Mouse (Mus musculus) liver (tissue): ENCODE measurements at regions not wholly inside any gene's neighbourhood (a gene's known extent, or its start where the extent isn't known, plus 50 kb on each side); places are given as distances from the start of the nearest gene placed in this dataset.

Experiments
- DNase-seq: peaks from one replicate; pipeline ENCODE4 v3.0.0-alpha.2; 2020; ENCODE audit warnings: mixed read lengths

- DNase-seq: peak; percentile 58
Observed at GRCm38 (mm10) chr9:31971801-31972628, 58.8 kb upstream of the Barx2 start.

DNA sequence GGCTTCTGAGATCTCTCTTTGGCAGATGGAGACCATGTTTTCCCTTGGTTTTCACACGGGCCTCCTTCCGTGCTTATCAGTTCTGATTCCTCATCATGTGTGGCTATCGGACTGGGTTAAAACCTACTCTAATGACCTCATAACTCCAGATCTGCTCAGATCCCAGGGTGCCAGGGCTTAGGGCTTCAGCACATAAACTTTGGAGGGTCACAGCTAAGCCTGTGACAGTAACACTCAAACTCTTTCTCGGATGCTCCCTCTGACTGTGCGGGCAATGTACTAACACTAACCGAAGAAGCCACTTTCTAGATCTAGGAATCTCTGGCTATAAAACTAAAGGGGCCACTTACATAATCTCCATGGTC lies 59.3 kb upstream of the Barx2 start:
- no peak for DNase-seq

GRCm38 (mm10) chr9:31976191-31976590 lies 62.9 kb upstream of the Barx2 start:
- DNase-seq: no peak

- DNase-seq: no peak
Observed at GRCm38 (mm10) chr9:31978071-31978470, 64.8 kb upstream of the Barx2 start.

- no peak for DNase-seq
Observed at GRCm38 (mm10) chr9:31979211-31979610, 65.9 kb upstream of the Barx2 start.

DNA sequence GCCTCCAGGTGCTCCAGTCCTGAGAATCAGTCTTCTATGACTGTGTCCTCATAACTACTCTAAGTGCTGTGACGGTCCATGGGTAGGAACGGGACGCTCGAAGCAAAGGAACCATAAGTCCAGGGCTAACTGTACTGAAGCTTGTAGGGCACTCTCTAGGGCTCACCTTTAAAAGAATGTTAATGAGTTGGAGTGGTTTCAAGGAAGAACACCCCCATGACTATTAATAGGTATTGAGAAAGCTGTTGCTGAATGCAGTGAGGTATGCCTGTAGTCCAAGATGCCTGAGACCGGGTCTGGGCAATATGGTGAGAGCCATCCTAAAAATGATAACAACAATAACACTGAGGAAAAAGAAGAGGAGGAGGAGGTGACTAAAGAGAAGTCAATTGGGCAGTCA lies 67.2 kb upstream of the Barx2 start:
- no peak for DNase-seq

DNA sequence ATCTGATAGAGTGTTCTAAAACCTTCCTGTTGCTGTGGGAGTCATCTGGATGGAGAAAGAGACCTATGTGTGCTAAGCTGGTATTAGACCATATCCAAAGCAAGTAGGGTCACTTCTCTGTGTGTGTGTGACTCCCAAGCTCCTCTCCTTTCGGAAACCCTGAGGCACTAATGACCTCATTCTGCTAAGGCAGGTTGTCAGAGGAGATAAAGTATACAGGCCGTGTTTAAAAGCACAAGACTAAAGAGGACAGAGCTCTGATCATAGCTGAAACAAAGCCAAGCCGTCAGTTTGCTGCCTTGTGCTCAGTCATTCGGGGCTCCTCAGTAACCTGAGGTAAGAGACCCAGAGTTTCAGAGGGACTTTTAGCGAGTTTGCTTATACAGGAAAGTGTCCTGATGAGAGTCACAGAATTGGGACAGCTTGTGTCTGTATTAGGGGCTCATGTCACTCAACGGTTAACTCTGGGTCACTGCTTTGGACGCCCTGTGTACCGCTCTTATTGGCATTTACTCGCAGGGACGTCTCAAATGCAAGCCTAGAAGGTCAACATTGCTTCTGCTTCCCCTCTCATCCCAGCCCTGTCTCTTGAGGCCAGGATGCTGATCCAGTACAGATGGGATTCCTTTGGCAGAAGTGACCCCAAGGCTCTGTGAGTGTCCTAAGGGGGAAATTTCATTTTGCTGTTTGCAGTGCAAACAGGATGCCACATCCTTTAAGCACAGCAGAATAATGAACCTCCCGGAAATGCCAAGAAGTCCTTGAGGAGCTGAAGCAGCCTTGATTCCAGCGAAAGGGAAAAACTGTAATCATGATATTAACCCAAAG lies 70.7 kb upstream of the Barx2 start:
- DNase-seq: no peak

DNA sequence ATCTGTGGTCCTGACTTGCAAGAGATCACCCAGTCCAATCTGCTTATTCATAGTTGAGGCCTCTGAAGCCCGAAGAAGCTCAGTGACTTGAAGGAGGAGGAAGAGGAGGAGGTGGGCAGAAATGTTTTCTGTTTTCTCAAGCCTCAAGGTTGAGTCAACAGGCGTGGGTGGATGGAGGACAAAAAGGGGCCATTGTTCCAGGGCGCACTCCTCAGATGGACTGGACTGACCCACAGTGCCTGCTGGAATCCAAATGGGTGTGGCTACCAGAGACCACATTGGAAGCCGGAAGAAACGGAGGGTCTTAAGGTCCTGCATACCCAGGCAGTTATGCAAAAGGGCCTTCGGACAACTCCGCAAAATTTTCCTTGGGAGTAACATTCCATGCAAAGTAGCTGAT lies 75.6 kb upstream of the Barx2 start:
- DNase-seq: no peak

GRCm38 (mm10) chr9:31989581-31990360 lies 76.5 kb upstream of the Barx2 start:
- DNase-seq: no peak

GRCm38 (mm10) chr9:31990456-31990855 lies 77.2 kb upstream of the Barx2 start:
- DNase-seq: no peak

DNA sequence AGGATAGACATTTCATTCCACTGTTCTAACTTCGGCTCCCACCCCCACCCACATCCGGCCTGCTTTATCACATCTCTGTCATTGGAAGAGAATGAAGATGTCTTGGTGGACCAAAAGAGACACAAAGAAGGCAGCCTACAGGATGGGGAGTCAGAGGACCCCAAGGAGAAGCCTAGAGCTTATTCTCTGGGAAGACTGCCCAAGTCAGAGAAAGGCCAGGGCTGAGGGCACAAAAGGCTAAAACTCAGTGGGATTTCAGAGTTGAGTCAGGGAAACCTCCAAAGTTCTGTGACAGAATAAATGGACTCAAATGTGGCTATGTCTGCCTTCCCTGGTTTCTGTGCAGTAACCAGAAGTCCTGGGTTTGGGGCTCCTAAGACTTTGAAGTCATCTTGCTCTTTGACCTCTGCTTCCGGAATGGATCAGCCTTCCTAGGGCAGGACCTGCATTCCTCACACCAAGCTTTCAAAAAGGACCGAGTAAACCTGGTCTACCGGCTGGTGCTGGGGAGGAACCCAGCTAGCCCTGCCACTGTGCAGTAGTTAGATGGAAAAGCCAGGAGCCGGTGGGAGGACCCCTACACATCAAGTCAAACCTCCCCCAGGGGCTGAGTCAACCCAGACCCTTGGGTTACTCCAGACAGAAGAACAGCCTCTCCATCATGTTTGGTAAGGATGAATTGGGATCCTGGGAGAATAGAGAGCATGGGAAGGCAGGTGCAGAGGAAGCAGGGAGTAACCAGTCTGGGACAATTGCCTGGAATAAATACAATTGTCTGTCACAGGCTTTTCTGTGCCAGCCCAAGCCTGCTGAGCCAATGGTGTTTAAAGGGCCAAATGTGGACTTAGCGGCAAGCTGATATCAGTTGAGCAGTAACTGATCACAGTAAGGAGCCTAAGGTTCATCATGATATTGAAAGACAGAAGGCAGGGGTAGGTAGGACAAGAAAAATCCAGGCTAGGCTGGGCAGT lies 80.7 kb upstream of the Barx2 start:
- DNase-seq: no peak

GRCm38 (mm10) chr9:31995101-31995500 lies 81.8 kb upstream of the Barx2 start:
- no peak for DNase-seq

GRCm38 (mm10) chr9:31995700-31996099 lies 82.4 kb upstream of the Barx2 start:
- no peak for DNase-seq

DNA sequence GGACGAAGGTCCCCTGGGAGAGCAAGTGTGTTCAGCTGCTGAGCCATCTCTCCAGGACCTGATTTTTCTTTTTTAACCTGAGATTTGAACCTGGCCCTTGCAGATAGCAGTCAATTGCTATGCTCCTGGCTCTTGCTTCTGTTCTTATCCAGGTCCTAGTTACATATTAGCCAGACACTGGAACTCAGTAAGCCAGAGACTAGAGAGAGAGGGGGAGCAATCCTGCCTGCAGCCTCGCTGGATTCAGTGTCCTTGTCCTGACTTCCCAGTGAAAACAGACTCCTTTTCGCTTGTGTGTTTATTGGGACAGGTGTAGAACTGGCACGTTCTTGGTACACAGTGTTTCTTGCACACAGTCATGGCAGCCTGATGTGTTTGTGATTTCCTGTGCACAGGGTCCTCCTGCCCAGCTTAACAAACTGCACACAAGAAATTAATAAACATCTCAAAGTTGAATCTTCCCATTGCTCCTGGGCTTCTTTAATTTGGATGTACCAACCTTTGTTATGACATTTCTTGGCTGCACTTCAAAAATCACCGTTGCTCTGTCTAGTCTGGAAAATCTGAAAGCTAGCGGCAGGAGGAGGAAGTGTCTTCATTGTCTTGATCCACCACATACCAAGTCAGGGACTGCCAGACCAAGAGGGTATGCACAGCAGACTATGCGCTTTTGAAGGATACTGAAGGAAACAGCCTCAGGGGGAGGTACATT lies 83.4 kb upstream of the Barx2 start:
- DNase-seq: no peak

- DNase-seq: peak; percentile 22
Observed at GRCm38 (mm10) chr9:31997178-31998097, 84.2 kb upstream of the Barx2 start.

GRCm38 (mm10) chr9:31998488-31999280 lies 85.4 kb upstream of the Barx2 start:
- no peak for DNase-seq

DNA sequence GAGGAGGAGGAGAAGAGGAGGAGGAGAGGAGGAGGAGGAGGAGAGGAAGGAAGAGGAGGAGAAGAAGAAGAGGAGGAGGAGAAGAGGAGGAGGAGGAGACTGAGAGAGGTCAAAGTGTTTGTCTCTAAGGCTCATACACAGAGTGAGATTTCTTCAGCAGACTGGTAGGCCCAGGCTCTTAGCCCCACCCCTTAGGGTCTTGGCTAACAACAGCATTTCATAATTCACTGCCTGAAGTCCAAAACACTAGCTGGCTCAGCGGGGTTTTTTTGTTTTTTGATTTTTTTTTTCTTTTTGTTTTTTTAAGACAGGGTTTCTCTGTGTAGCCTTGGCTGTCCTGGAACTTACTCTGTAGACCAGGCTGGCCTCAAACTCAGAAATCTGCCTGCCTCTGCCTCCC lies 86.5 kb upstream of the Barx2 start:
- no peak for DNase-seq

DNA sequence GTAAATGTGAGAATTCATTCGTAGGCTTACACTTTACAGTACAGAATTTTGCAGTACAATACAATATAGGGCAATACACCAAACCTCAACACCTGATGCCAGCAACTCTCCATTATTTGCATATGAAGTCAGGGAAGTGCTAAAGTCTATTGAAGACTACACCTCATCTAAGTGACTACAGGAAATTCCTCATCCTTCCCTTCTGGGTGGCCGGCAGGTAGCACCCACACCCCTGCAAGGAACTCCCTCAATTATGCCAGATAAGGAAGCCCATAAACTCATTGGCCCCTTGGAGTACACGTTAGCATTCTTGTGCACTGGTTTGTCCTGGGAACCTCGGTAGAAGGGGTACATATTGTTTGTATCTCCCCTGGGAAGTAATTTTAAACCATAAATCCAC lies 89.7 kb upstream of the Barx2 start:
- no peak for DNase-seq

DNA sequence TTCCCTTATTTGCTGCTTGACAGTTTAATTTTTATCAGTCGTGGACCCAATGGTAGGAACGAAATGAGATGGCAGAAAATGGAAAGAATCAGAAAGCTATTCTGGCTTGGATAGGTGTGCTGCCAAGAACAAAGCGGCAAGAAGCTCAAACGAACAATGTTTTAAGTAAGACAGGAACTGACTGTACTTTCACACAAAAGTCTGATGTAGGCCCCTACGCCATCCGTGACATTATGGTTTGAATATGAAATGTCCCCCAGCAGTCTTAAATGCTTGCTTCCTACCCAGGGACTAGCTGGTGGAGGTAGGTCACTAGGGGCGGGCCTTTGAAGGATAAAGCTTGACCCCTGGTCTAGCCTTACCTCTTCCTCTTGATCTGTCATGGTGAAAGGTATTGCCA lies 90.5 kb upstream of the Barx2 start:
- no peak for DNase-seq

DNA sequence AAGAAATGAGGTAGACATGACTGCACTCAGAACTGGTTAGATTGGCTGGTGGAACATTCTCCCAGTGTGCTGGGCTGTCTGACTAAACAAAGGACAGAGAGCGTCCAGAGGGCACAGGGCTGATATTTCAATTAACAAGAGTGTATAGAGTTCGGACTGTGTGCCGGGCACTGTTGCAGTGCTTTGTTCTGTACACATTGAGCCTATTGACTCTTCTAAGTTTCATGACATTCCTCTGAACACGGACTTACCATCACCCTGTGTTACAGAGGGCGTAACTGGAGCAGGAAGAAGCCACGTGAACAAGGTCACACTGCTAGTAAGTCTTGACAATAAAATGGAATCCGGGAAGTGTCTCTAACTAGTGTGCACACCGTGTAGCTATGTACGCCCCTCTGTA lies 92.1 kb upstream of the Barx2 start:
- no peak for DNase-seq
